Mouse (Mus musculus): ENCODE data around the gene Cttnbp2. TPM values are rescaled to one million over a fixed set of nuclear protein-coding genes. Genes with fewer than 3 reads are reported as not detected.

The Cttnbp2 gene
- total RNA-seq (2012; rRNA removed): 0.26 and 0.36 TPM in 2 replicates

DNA sequence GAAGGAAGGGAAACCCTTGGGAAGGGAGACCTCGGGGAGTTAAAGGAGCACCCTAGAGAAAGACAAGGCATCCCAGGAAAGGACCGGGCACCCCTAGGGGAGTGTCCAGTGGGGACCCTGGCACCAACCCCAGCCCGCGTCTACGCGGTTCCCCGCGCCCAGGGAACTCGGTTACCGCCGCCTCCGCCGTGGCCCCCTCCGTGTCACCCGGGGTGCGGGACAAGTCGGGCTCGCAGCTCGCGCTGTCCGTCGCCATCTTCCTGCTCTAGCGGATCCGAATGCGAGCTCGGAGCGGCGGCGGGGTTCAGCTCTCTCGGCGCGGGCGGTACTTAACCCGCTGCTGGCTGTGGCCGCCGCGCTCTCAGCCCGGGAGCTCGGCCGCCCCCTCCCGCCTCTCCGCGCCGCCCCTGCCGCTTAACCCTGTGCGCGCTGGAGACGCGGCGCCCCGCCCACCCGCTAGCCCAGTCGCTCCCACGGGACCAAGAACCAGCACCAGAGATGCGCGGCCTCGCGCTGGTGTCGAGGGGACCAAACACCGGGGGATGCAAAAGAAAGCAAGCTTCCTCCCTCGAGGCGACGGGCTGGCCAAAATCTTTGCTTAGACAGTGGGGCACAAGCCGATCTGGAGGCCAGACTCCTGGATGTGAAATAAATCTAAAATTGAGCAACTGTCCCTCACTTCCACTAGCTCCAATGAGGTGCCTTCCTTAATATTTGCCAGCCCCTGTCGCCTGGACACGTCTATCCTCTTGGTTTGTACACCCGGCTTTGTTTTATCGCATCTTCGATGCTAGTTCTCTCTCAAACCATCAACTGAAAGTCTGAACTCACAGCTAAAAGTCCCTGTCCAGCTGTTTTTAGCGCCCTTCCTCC is at the start of gene Cttnbp2:
Gene Cttnbp2 (minus strand): TSS at position 364 of the 873 bp plus-strand sequence.
- TF ChIP-seq HCFC1 (IDR thresholded peaks at IDR 0.05; ENCODE audit: borderline replicate concordance, insufficient read depth, low read length): no peak
- no peak for TF ChIP-seq CHD2 (IDR thresholded peaks at IDR 0.05; ENCODE audit: low read depth, low read length)
- TF ChIP-seq ZNF384 (IDR thresholded peaks at IDR 0.05; ENCODE audit: low read depth, low read length): no peak
- TF ChIP-seq MAFK (IDR thresholded peaks at IDR 0.05; ENCODE audit: insufficient read depth, low read depth, low read length): no peak
- TF ChIP-seq ZC3H11A (IDR thresholded peaks at IDR 0.05; ENCODE audit: borderline replicate concordance, low read depth, low read length): no peak

GRCm38 (mm10) chr6:18559019-18559418 is 44.4 kb upstream of the Cttnbp2 start:
- no peaks in the 10 kb centered on the region for H3K4me1 ChIP-seq (ENCODE audit: control insufficient read depth in 2 of 2, insufficient read depth in 2 of 2, low read length in 2 of 2, poor library complexity in 1 of 2)
- no peak overlapping the region for H3K27ac ChIP-seq (ENCODE audit: insufficient read depth, low read depth, low read length, poor library complexity, severe bottlenecking)
- in situ Hi-C loops (cut with MboI; ENCODE audit: low sequenced_read_pairs in 2 of 2, unreplicated experiment in 2 of 2): no loop called here
- DNase-seq (ENCODE audit: low read depth, low spot score): no peak
- no peaks in the 10 kb centered on the region for H3K9me3 ChIP-seq (ENCODE audit: control insufficient read depth, insufficient read depth, low read depth, low read length)
- H3K4me3 ChIP-seq (ENCODE audit: insufficient read depth in 1 of 2, low read depth in 1 of 2, low read length in 2 of 2, poor library complexity in 1 of 2, severe bottlenecking in 1 of 2): no peak overlapping the region
- H3K36me3 ChIP-seq (ENCODE audit: control insufficient read depth, insufficient read depth, low read length, poor library complexity, severe bottlenecking): no peaks in the 10 kb centered on the region
- no peak for TF ChIP-seq ZNF384 (IDR thresholded peaks at IDR 0.05; ENCODE audit: low read depth, low read length)
- TF ChIP-seq CHD2 (IDR thresholded peaks at IDR 0.05; ENCODE audit: low read depth, low read length): no peak
- no peak for TF ChIP-seq ZC3H11A (IDR thresholded peaks at IDR 0.05; ENCODE audit: borderline replicate concordance, low read depth, low read length)
- no peak for TF ChIP-seq MAFK (IDR thresholded peaks at IDR 0.05; ENCODE audit: insufficient read depth, low read depth, low read length)
- no peak for TF ChIP-seq HCFC1 (IDR thresholded peaks at IDR 0.05; ENCODE audit: borderline replicate concordance, insufficient read depth, low read length)
- no peak overlapping the region for H3K9ac ChIP-seq (ENCODE audit: insufficient read depth, low read depth, low read length, poor library complexity, severe bottlenecking)

More for the DNA sequence above, at the start of gene Cttnbp2:
- Histone ChIP-seq H3K36me3 (ENCODE audit: control insufficient read depth, insufficient read depth, low read length, poor library complexity, severe bottlenecking) (no peaks in the 10 kb centered on the region), H3K9me3 (ENCODE audit: control insufficient read depth, insufficient read depth, low read depth, low read length) (no peaks in the 10 kb centered on the region), H3K9ac (ENCODE audit: insufficient read depth, low read depth, low read length, poor library complexity, severe bottlenecking) (peak within 1 kb of the TSS; percentile 72), H3K4me1 (ENCODE audit: control insufficient read depth in 2 of 2, insufficient read depth in 2 of 2, low read length in 2 of 2, poor library complexity in 1 of 2) (no peaks in the 10 kb centered on the region), H3K27ac (ENCODE audit: insufficient read depth, low read depth, low read length, poor library complexity, severe bottlenecking) (no peak within 1 kb of the TSS), H3K4me3 (ENCODE audit: insufficient read depth in 1 of 2, low read depth in 1 of 2, low read length in 2 of 2, poor library complexity in 1 of 2, severe bottlenecking in 1 of 2) (peak within 1 kb of the TSS; percentile 78 to 80)
- in situ Hi-C loops (cut with MboI; ENCODE audit: low sequenced_read_pairs in 2 of 2, unreplicated experiment in 2 of 2): no loop called here
- DNase-seq (ENCODE audit: low read depth, low spot score): peak; percentile 41

DNA sequence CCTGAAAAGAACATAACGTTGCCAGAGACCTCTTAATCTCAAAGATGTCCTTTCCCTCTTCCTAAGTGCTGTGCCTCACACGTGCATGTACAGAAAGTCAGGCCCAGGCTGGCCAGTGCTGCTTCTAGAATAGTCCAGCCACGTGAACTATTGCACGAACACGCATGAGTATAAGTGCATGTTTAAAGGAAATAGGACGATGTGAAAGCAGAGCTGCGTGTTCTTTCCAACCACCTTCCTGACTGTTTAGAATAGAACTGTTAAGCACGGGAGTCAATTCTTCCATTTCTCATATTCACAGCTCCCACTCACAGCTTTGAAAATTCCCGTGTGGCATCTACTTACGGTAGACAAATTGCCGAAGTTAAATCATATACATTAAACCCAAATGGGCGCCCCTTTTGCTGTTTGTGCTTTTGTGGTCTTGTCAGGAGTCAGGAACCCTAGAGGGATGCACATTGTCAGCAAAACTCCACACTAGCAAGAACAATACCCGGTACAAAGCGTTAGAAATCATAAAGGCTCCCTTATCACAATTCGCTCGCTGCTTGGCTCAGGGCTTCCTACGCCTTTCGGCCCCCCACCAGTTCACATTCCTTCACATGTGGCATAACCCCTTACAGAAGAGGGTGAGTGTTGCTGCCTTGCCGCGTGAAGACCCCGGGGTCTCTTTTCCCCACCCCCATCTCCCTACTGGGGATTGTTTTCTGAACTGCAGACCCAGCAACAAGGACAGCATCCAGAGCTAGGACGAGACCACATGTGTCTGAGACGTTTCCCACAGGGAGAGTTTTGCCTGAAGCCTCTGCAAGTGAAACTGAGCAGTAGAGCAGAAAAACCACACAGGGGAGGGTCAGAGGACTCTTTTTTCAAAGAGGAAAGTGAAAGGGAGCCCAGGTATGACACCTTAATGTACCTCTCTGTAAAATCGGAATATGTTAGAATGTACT is 33.1 kb upstream of the Cttnbp2 start:
- Histone ChIP-seq H3K9ac (ENCODE audit: insufficient read depth, low read depth, low read length, poor library complexity, severe bottlenecking) (no peak overlapping the region), H3K27ac (ENCODE audit: insufficient read depth, low read depth, low read length, poor library complexity, severe bottlenecking) (no peak overlapping the region), H3K4me1 (ENCODE audit: control insufficient read depth in 2 of 2, insufficient read depth in 2 of 2, low read length in 2 of 2, poor library complexity in 1 of 2) (no peaks in the 10 kb centered on the region), H3K4me3 (ENCODE audit: insufficient read depth in 1 of 2, low read depth in 1 of 2, low read length in 2 of 2, poor library complexity in 1 of 2, severe bottlenecking in 1 of 2) (no peak overlapping the region), H3K36me3 (ENCODE audit: control insufficient read depth, insufficient read depth, low read length, poor library complexity, severe bottlenecking) (no peaks in the 10 kb centered on the region), H3K9me3 (ENCODE audit: control insufficient read depth, insufficient read depth, low read depth, low read length) (no peaks in the 10 kb centered on the region)
- no peak for TF ChIP-seq HCFC1 (IDR thresholded peaks at IDR 0.05; ENCODE audit: borderline replicate concordance, insufficient read depth, low read length)
- TF ChIP-seq CHD2 (IDR thresholded peaks at IDR 0.05; ENCODE audit: low read depth, low read length): no peak
- no peak for TF ChIP-seq ZNF384 (IDR thresholded peaks at IDR 0.05; ENCODE audit: low read depth, low read length)
- TF ChIP-seq MAFK (IDR thresholded peaks at IDR 0.05; ENCODE audit: insufficient read depth, low read depth, low read length): no peak
- in situ Hi-C loops (cut with MboI; ENCODE audit: low sequenced_read_pairs in 2 of 2, unreplicated experiment in 2 of 2): no loop called here
- no peak for DNase-seq (ENCODE audit: low read depth, low spot score)

- in situ Hi-C loops (cut with MboI; ENCODE audit: low sequenced_read_pairs in 2 of 2, unreplicated experiment in 2 of 2): no loop called here
- H3K27ac ChIP-seq (ENCODE audit: insufficient read depth, low read depth, low read length, poor library complexity, severe bottlenecking): no peak overlapping the region
- TF ChIP-seq ZC3H11A (IDR thresholded peaks at IDR 0.05; ENCODE audit: borderline replicate concordance, low read depth, low read length) (no peak), CHD2 (IDR thresholded peaks at IDR 0.05; ENCODE audit: low read depth, low read length) (no peak), ZNF384 (IDR thresholded peaks at IDR 0.05; ENCODE audit: low read depth, low read length) (no peak), HCFC1 (IDR thresholded peaks at IDR 0.05; ENCODE audit: borderline replicate concordance, insufficient read depth, low read length) (no peak), MAFK (IDR thresholded peaks at IDR 0.05; ENCODE audit: insufficient read depth, low read depth, low read length) (no peak)
- H3K9ac ChIP-seq (ENCODE audit: insufficient read depth, low read depth, low read length, poor library complexity, severe bottlenecking): no peak overlapping the region
- DNase-seq (ENCODE audit: low read depth, low spot score): no peak
- no peaks in the 10 kb centered on the region for H3K9me3 ChIP-seq (ENCODE audit: control insufficient read depth, insufficient read depth, low read depth, low read length)
- no peaks in the 10 kb centered on the region for H3K36me3 ChIP-seq (ENCODE audit: control insufficient read depth, insufficient read depth, low read length, poor library complexity, severe bottlenecking)
- no peak overlapping the region for H3K4me3 ChIP-seq (ENCODE audit: insufficient read depth in 1 of 2, low read depth in 1 of 2, low read length in 2 of 2, poor library complexity in 1 of 2, severe bottlenecking in 1 of 2)
- H3K4me1 ChIP-seq (ENCODE audit: control insufficient read depth in 2 of 2, insufficient read depth in 2 of 2, low read length in 2 of 2, poor library complexity in 1 of 2): no peaks in the 10 kb centered on the region
Measured at GRCm38 (mm10) chr6:18543878-18544277, 29.2 kb upstream of the Cttnbp2 start.
